Mouse (Mus musculus): ENCODE data around the gene Focad.
"Not testable (repeated sequence)": the region's sequence is repeated elsewhere in the genome, so short reads cannot be mapped to it uniquely, and the experiment has no call there.

Focad gene

GRCm38 (mm10) chr4:88307691-88308090, 213.3 kb downstream of the Focad start:
- DNase-seq (ENCODE audit: low spot score) = no peak

- DNase-seq (ENCODE audit: low spot score) = no peak
Measured at GRCm38 (mm10) chr4:88308342-88309116, 214.1 kb downstream of the Focad start.

DNA sequence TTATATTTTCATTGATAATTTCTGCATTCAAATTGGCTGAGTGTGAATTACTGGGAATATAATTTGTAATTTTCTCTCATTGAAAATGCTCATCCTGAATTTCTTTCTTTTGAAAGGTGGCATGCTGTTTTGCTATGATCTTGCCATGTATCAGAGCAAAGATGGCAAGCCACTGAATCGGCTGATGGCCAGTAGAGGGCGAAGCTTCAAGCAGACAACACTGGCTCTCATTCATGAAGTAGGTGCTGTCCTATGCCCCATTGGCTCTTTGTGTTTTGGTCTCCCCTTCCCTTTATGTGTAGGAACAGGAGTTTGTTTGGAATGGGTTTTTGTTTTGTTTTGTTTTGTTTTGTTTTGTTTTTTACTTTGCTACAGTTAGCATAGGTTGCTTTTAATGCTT, 215.2 kb downstream of the Focad start:
- DNase-seq (ENCODE audit: low spot score) = no peak

- no peak for DNase-seq (ENCODE audit: low spot score)
Measured at GRCm38 (mm10) chr4:88314898-88315297, 220.5 kb downstream of the Focad start.

DNA sequence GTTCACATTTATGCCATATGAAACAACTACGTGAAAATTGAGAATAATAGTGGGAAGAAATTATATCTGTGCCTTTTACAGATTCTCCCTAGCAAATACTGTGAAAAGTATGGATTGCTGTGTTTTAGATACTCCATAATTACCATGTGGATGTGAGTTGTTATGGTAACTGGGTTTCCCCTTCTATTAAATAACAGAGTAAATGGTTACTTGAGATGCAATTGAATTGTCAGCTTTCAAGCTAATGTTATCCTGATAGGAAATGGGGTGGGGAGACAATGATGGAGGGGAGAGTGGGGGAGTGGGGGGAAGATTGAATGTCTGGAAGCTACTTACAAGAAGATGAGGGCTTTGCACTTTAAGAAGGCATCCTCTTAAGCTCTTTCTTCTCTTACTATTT, 225.6 kb downstream of the Focad start:
- DNase-seq (ENCODE audit: low spot score) = no peak

- DNase-seq (ENCODE audit: low spot score) = no peak
Measured at GRCm38 (mm10) chr4:88325392-88325791, 231.0 kb downstream of the Focad start.

DNA sequence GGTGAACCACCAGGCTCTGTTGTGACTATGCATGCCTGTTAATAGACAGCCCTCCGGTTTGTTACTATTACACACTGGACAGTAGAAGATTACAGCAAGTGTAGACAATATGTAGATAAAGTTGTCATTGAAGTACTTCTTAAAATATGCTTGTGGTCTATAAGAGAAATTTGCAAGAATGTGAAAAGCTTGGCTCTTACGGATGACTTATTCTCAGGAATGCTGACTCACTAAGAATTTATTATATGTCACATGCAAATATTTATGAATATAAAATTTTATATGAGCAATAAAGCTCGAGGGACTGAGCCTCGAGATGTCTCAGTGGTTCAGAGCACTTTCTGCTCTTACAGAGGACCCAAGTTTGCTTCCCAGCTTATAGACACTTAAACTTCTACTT, 240.1 kb downstream of the Focad start:
- DNase-seq (ENCODE audit: low spot score) = no peak

GRCm38 (mm10) chr4:88336753-88337152, 242.3 kb downstream of the Focad start:
- no peak for DNase-seq (ENCODE audit: low spot score)

GRCm38 (mm10) chr4:88337365-88337764, 242.9 kb downstream of the Focad start:
- DNase-seq (ENCODE audit: low spot score) = no peak

DNA sequence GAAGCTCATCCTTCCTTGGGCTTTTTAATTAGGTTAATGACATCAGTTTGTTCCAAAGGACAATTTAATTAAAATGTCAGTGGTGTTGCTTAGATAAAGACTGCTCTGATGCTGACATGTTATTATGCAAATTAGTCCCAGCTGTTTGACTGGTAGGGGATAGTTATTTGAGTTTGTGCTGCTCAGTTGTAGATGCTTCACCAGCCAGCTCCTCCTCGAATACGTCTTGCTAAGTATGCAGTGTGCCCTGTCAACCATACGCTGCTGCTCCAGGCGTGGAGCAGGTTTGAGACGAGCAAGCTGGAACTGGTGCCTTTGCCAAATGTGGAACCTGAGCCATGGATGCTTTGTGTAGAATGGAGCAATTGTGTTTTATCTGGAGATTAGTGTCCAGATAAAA, 243.7 kb downstream of the Focad start:
- DNase-seq (ENCODE audit: low spot score) = no peak

DNA sequence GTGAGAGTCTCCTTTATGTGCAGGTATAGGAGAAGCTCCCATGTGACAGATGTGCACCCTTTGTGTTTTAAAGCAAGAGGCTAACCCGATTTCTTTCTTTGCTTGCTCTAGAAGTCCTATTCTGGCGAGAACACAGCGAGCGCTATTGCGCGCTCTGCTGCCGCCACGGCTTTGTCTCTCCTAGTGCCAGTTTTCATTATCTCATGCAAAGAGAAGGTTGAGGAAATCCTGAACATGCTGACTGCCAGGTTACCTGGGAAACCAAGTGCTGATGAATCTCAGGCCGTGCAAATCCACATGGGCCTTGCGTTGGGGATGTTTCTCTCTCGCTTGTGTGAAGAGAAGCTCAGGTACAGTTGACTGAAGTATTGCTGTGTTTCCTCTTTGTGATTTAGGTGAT, 250.0 kb downstream of the Focad start:
- no peak for DNase-seq (ENCODE audit: low spot score)

DNA sequence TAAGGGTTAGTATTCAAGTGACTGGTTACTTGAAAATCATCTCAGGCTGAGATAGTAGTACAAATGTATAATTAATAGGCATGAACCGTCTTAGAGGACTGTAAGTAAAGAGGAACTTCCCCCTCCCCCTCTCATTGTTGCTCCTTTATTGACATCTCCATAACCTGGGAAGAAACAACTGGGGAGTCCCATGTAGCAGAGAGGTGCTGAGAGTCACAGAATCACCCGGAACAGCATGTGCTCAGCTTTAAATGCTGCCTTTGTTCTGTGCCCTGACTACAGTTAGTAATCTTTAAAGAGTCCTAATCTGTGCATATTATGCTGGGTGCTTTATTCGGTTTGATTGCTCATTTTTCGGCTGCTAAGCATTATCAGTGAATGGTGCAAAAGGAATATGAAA, 250.6 kb downstream of the Focad start:
- DNase-seq (ENCODE audit: low spot score) = no peak

- no peak for DNase-seq (ENCODE audit: low spot score)
Measured at GRCm38 (mm10) chr4:88345938-88346337, 251.5 kb downstream of the Focad start.

- peak; percentile 23 for DNase-seq (ENCODE audit: low spot score)
Measured at GRCm38 (mm10) chr4:88350910-88351309, 256.5 kb downstream of the Focad start.

DNA sequence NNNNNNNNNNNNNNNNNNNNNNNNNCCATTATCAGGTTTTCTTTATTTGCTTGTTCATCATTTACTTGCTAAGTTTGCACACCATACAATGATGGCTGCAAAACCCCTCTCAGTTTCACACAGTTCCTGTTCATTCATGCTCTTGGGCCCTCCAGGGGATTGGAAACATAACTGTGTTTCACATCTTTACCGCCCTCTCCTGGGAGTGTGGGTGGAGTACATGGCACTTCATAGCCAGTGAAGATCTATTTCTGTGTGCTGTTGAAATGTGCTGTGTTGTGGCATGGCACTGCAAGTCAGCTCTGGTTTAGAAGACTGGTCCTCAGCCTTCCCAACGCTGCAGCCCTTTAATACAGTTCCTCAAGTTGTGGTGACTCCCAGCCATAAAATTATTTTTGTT, 262.2 kb downstream of the Focad start:
- no peak for DNase-seq (ENCODE audit: low spot score)

GRCm38 (mm10) chr4:88357431-88357830, 263.0 kb downstream of the Focad start:
- no peak for DNase-seq (ENCODE audit: low spot score)

DNA sequence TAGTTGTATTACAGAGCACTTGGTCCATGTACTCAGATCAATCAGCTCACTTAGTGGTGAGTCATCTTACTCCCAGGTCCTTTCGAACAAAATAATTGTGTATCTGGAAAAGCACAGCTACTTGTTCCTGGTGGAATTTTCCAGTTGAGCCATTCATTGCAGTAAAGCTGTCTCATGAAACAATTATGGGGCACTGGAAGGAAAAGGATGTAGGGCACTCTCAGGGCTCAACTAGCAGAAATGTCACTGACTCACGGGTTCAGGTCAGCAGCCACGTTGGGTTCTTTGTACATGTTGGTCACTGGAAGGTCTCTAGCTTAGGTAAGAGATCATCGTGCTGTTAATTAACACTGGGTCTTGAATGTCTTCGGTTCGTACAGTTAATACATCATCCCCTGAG, 275.5 kb downstream of the Focad start:
- no peak for DNase-seq (ENCODE audit: low spot score)

DNA sequence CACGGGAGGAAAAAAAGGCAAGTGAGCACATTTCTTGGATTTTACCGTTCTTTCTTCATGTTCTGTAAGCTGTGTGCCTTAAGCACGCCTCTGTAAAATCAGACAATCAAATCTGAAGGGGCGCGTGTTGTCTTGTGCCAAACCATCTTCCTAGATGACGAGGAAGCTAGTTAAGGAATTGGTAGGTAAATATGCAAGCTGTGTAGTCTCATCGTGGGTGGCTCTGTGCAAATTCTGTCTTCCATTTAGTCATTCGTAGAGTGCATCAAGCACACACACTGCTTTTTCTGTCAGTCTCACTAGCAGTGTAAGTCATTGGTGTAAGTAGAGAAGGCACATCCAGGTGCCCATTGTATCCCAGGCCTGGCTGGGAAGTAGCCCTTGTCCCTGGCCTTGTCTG, 276.4 kb downstream of the Focad start:
- no peak for DNase-seq (ENCODE audit: low spot score)

DNA sequence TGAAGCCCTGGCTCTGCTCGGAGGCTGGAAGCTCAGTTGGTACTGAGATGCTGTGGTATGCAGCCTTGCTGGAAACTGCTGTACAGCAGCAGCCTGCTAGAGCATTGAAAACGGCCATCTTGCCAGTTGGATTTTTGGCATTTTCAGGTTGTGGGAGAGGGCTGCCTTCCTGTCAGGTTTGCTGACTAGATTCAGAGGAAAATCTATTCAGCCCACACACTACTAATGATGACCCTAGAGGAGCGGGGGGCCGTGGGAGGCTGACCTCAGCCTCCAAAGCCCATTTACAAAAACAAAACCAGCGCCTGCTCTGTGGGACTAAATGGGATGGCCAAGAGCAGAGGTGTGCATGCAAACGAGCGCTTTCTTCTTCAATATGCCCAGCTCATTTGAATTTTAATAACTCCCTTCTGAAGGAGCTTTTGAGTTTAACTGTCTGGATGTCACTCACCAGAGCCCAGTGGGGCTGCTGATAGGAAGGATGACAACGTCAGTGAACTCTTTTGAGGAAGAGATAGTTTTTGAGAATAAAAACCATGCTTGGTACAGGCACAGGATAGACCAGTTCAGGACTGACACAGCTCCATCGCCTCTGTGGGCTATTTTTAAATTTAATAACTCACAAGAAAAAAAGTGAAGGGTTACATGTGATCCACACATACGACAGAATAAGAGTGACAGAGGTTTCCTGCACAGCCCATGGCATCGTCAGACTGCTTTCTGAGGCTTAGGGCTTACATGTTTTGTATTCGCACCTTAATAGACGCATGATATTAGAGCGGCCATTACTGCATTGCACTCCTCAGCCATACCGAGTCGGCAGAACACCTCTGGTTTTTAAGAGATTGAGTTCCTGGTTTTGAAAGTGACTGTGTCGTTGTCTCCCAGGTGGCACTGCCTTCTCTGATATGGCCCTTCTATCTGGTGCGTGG, 278.1 kb downstream of the Focad start:
- no peak for DNase-seq (ENCODE audit: low spot score)

DNA sequence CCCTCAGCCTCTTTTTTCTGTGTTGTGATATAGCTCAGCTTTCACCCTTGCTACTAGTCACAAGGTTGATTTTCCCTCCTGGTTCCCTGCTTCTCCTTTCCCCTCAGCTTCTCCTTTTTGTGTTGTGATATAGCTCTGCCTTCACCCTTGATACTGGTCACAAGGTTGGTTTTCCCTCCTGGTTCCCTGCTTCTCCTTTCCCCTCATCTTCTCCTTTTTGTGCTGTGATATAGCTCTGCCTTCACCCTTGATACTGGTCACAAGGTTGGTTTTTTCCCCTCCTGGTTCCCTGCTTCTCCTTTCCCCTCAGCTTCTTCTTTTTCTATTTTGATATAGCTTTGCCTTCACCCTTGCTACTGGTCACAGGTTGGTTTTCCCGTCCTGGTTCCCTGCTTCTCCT, 295.6 kb downstream of the Focad start:
- no peak for DNase-seq (ENCODE audit: low spot score)

GRCm38 (mm10) chr4:88390596-88390995, 296.2 kb downstream of the Focad start:
- not testable (repeated sequence) for DNase-seq (ENCODE audit: low spot score)

GRCm38 (mm10) chr4:88395717-88396116, 301.3 kb downstream of the Focad start:
- DNase-seq (ENCODE audit: low spot score) = no peak

DNA sequence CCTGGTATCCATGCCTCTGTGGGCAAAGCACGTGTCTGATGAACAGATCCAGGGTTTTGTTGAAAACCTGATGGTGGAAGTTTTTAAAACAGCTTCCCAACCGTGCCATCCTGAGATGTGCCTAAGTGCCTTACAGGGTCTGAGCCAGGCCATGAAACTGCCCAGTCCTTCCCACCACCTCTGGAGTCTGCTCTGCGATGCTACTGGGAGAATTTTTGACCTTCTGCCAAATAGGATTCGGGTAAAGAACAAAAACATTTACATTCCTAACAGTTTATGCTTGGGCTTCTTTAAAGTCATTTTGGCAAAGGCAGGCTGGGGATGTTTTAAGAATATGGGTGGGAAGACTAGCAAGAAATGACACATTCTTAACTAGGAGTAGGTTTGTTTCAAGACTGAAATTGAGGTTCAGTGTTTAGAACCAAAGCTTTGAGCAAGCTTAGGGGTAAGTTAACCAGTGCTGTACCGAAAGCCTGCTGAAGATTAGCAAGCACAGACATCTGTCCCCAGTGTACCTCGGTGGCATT, 302.6 kb downstream of the Focad start:
- DNase-seq (ENCODE audit: low spot score) = peak; percentile 6

Data from ovary, adult 18-20 months (tissue).